Mouse (Mus musculus): Measurements from ENCODE around the gene Pgpep1l. TPM values are rescaled to one million over a fixed set of nuclear protein-coding genes. Genes with fewer than 3 reads are reported as not detected.

The Pgpep1l gene
- polyA plus RNA-seq (2015; fragmentation: Nextera tagmentation; extraction: Ambion mirVana) = 0.66 TPM in 1 of 2 replicates, not detected in the other

- 9% methylated on average over 25 of the region's 25 CpGs for WGBS
- Histone ChIP-seq H3K4me1 (peaks cover 16% of the 10 kb centered on the region), H3K9me3 (replicated peaks) (no peaks in the 10 kb centered on the region), H3K4me2 (peak within 1 kb of the TSS; percentile 69), H3K4me3 (replicated peaks) (peak within 1 kb of the TSS; percentile 34), H3K27me3 (replicated peaks) (peaks cover 10% of the 10 kb centered on the region; the same call in 1 of the 2 replicates), H3K27ac (replicated peaks) (no peak within 1 kb of the TSS), H3K9ac (replicated peaks) (0 out of 2 replicates have a peak within 1 kb of the TSS, but pooled peaks have one; percentile 20), H3K36me3 (no peaks in the 10 kb centered on the region)
- 0 out of 2 replicates have a peak, but pooled peaks have one; percentile 57 for ATAC-seq (ENCODE audit: low FRiP score)
Observed at GRCm38 (mm10) chr7:68264028-68264453, at the start of gene Pgpep1l. TSS of gene Pgpep1l (minus strand) at chr7:68264233.

- no peaks in the 10 kb centered on the region for H3K9me3 ChIP-seq (replicated peaks)
- 73% methylated on average over 14 of the region's 14 CpGs for WGBS
- no peaks in the 10 kb centered on the region for H3K4me1 ChIP-seq
- no peaks in the 10 kb centered on the region for H3K36me3 ChIP-seq
- H3K4me2 ChIP-seq = no peak overlapping the region
- H3K27me3 ChIP-seq (replicated peaks) = no peaks in the 10 kb centered on the region
- no peak for ATAC-seq (ENCODE audit: low FRiP score)
- H3K9ac ChIP-seq (replicated peaks) = no peak overlapping the region
- H3K27ac ChIP-seq (replicated peaks) = no peak overlapping the region
- H3K4me3 ChIP-seq (replicated peaks) = no peak overlapping the region
Observed at GRCm38 (mm10) chr7:68313038-68313782, 49.2 kb upstream of the Pgpep1l start.

GRCm38 (mm10) chr7:68312395-68312794 is 48.4 kb upstream of the Pgpep1l start:
- H3K27ac ChIP-seq (replicated peaks) = no peak overlapping the region
- H3K27me3 ChIP-seq (replicated peaks) = no peaks in the 10 kb centered on the region
- WGBS = 83% methylated on average over 5 of the region's 5 CpGs
- no peak overlapping the region for H3K4me3 ChIP-seq (replicated peaks)
- H3K36me3 ChIP-seq = no peaks in the 10 kb centered on the region
- ATAC-seq (ENCODE audit: low FRiP score) = no peak
- H3K4me2 ChIP-seq = no peak overlapping the region
- H3K4me1 ChIP-seq = no peaks in the 10 kb centered on the region
- no peak overlapping the region for H3K9ac ChIP-seq (replicated peaks)
- no peaks in the 10 kb centered on the region for H3K9me3 ChIP-seq (replicated peaks)

GRCm38 (mm10) chr7:68311469-68311868 is 47.4 kb upstream of the Pgpep1l start:
- H3K36me3 ChIP-seq = no peaks in the 10 kb centered on the region
- ATAC-seq (ENCODE audit: low FRiP score) = no peak
- H3K9ac ChIP-seq (replicated peaks) = no peak overlapping the region
- no peaks in the 10 kb centered on the region for H3K4me1 ChIP-seq
- H3K27ac ChIP-seq (replicated peaks) = no peak overlapping the region
- no peaks in the 10 kb centered on the region for H3K9me3 ChIP-seq (replicated peaks)
- no peaks in the 10 kb centered on the region for H3K27me3 ChIP-seq (replicated peaks)
- no peak overlapping the region for H3K4me3 ChIP-seq (replicated peaks)
- H3K4me2 ChIP-seq = no peak overlapping the region
- WGBS = 69% methylated on average over 6 of the region's 6 CpGs

GRCm38 (mm10) chr7:68306756-68307155 is 42.7 kb upstream of the Pgpep1l start:
- Histone ChIP-seq H3K4me2 (no peak overlapping the region), H3K9me3 (replicated peaks) (no peaks in the 10 kb centered on the region), H3K4me3 (replicated peaks) (no peak overlapping the region), H3K27ac (replicated peaks) (no peak overlapping the region), H3K9ac (replicated peaks) (no peak overlapping the region), H3K4me1 (no peaks in the 10 kb centered on the region), H3K27me3 (replicated peaks) (no peaks in the 10 kb centered on the region), H3K36me3 (no peaks in the 10 kb centered on the region)
- WGBS = 81% methylated on average over 8 of the region's 8 CpGs
- ATAC-seq (ENCODE audit: low FRiP score) = no peak

- Histone ChIP-seq H3K4me3 (replicated peaks) (no peak overlapping the region), H3K9ac (replicated peaks) (no peak overlapping the region), H3K4me1 (no peaks in the 10 kb centered on the region), H3K9me3 (replicated peaks) (no peaks in the 10 kb centered on the region), H3K27ac (replicated peaks) (no peak overlapping the region), H3K27me3 (replicated peaks) (no peaks in the 10 kb centered on the region), H3K4me2 (no peak overlapping the region), H3K36me3 (no peaks in the 10 kb centered on the region)
- ATAC-seq (ENCODE audit: low FRiP score) = no peak
- WGBS = 49% methylated on average over 11 of the region's 11 CpGs
Observed at GRCm38 (mm10) chr7:68305781-68306575, 41.9 kb upstream of the Pgpep1l start.

- no peak overlapping the region for H3K4me3 ChIP-seq (replicated peaks)
- no peak for ATAC-seq (ENCODE audit: low FRiP score)
- H3K4me1 ChIP-seq = no peaks in the 10 kb centered on the region
- no peak overlapping the region for H3K9ac ChIP-seq (replicated peaks)
- H3K9me3 ChIP-seq (replicated peaks) = no peaks in the 10 kb centered on the region
- H3K27ac ChIP-seq (replicated peaks) = no peak overlapping the region
- H3K4me2 ChIP-seq = no peak overlapping the region
- no peaks in the 10 kb centered on the region for H3K27me3 ChIP-seq (replicated peaks)
- no peaks in the 10 kb centered on the region for H3K36me3 ChIP-seq
- 59% methylated on average over 6 of the region's 6 CpGs for WGBS
Observed at GRCm38 (mm10) chr7:68303685-68304084, 39.7 kb upstream of the Pgpep1l start.

- no peaks in the 10 kb centered on the region for H3K9me3 ChIP-seq (replicated peaks)
- peak; percentile 73 for ATAC-seq (ENCODE audit: low FRiP score)
- H3K36me3 ChIP-seq = no peaks in the 10 kb centered on the region
- H3K9ac ChIP-seq (replicated peaks) = no peak overlapping the region
- peak overlapping the region; percentile 2; the same call in 1 of the 2 replicates for H3K4me3 ChIP-seq (replicated peaks)
- peak overlapping the region; percentile 40 for H3K4me2 ChIP-seq
- no peaks in the 10 kb centered on the region for H3K4me1 ChIP-seq
- H3K27me3 ChIP-seq (replicated peaks) = no peaks in the 10 kb centered on the region
- 32% methylated on average over 18 of the region's 18 CpGs for WGBS
- H3K27ac ChIP-seq (replicated peaks) = no peak overlapping the region
Observed at GRCm38 (mm10) chr7:68302586-68303433, 38.8 kb upstream of the Pgpep1l start.

GRCm38 (mm10) chr7:68301160-68301559 is 37.1 kb upstream of the Pgpep1l start:
- H3K36me3 ChIP-seq = no peaks in the 10 kb centered on the region

GRCm38 (mm10) chr7:68298381-68299076 is 34.5 kb upstream of the Pgpep1l start:
- no peak overlapping the region for H3K4me3 ChIP-seq (replicated peaks)
- ATAC-seq (ENCODE audit: low FRiP score) = no peak
- no peaks in the 10 kb centered on the region for H3K27me3 ChIP-seq (replicated peaks)
- no peaks in the 10 kb centered on the region for H3K4me1 ChIP-seq
- no peak overlapping the region for H3K9ac ChIP-seq (replicated peaks)
- no peak overlapping the region for H3K27ac ChIP-seq (replicated peaks)
- no peaks in the 10 kb centered on the region for H3K36me3 ChIP-seq
- no peaks in the 10 kb centered on the region for H3K9me3 ChIP-seq (replicated peaks)
- WGBS = 87% methylated on average over 13 of the region's 13 CpGs
- no peak overlapping the region for H3K4me2 ChIP-seq

More at GRCm38 (mm10) chr7:68301160-68301559, 37.1 kb upstream of the Pgpep1l start:
- Histone ChIP-seq H3K4me2 (no peak overlapping the region), H3K9me3 (replicated peaks) (no peaks in the 10 kb centered on the region), H3K4me1 (no peaks in the 10 kb centered on the region), H3K27me3 (replicated peaks) (no peaks in the 10 kb centered on the region), H3K9ac (replicated peaks) (no peak overlapping the region), H3K27ac (replicated peaks) (no peak overlapping the region), H3K4me3 (replicated peaks) (no peak overlapping the region)
- WGBS = 85% methylated on average over 7 of the region's 7 CpGs
- ATAC-seq (ENCODE audit: low FRiP score) = no peak

GRCm38 (mm10) chr7:68296487-68296886 is 32.5 kb upstream of the Pgpep1l start:
- Histone ChIP-seq H3K4me2 (no peak overlapping the region), H3K27me3 (replicated peaks) (no peaks in the 10 kb centered on the region), H3K4me3 (replicated peaks) (no peak overlapping the region), H3K27ac (replicated peaks) (no peak overlapping the region), H3K4me1 (no peaks in the 10 kb centered on the region), H3K9ac (replicated peaks) (no peak overlapping the region), H3K36me3 (no peaks in the 10 kb centered on the region), H3K9me3 (replicated peaks) (no peaks in the 10 kb centered on the region)
- ATAC-seq (ENCODE audit: low FRiP score) = no peak
- 92% methylated on average over 5 of the region's 5 CpGs for WGBS

Data from neural tube, embryonic 15.5 days (tissue).